Mouse (Mus musculus) splenic B cell, adult 2 months (primary cell): ENCODE measurements around the gene Cachd1.

ENCODE experiments used
- DNase-seq: peaks from one replicate; pipeline ENCODE4 v3.0.0-alpha.2; 2011; ENCODE audit warnings: low read depth, low spot score
- H3K27me3 ChIP-seq: 2 replicates; pipeline ENCODE4 v1.6.1; 2012; ENCODE audit warnings: mild to moderate bottlenecking, low read length, moderate library complexity, mixed read lengths; ENCODE audit not compliant: control insufficient read depth, poor library complexity, insufficient read depth, severe bottlenecking
- H3K36me3 ChIP-seq: 2 replicates; pipeline ENCODE4 v1.6.1; 2012; ENCODE audit warnings: mild to moderate bottlenecking, low read length, moderate library complexity, mixed read lengths; ENCODE audit not compliant: control insufficient read depth, poor library complexity, insufficient read depth, severe bottlenecking

The Cachd1 gene

DNA sequence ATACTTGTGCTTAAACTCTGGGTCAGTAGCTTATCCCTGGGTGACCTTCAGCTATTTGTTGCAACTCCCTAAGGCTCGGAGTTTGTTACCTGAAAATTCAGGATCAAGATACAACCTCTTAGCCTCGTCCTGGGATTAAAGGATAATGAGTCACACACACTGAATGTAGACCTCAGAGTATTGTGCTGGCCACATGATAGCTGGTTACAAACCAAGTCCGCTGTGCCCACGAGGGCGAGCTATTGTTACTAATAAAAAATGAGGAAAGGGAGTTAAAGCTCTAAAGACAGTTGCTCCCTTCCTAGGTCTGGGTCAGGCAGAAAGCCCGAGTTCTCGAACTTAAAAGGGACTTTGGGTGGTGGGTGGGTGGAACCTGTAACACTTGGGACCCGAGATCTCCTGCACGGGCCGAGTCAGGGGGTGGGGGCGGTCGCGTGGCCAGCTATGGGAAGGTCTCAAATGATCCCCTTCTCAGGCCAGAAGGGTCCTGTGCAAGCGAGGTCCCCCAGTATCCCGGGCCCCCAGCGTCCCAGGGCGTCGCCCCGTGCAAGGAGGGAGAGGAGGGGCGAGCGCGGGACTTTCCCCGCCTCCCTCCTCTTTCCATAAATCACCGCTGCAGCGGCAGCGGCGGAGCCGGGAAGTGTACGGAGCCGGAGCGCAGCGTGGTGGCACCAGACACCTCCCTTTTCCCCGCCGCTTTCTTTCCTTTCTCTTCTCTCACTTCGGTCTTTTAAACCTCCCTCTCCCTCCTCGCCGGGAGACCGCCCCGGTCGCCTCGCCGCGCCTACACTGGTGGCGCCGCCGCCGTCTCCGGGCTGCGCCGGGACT, at the start of gene Cachd1:
TSS of gene Cachd1 (plus strand) at position 633 of the 828 bp plus-strand sequence.
- DNase-seq, result no peak
- Histone ChIP-seq H3K36me3 (no peaks in the 10 kb centered on the region), H3K27me3 (no peaks in the 10 kb centered on the region; the same call in 1 of the 2 replicates)

DNA sequence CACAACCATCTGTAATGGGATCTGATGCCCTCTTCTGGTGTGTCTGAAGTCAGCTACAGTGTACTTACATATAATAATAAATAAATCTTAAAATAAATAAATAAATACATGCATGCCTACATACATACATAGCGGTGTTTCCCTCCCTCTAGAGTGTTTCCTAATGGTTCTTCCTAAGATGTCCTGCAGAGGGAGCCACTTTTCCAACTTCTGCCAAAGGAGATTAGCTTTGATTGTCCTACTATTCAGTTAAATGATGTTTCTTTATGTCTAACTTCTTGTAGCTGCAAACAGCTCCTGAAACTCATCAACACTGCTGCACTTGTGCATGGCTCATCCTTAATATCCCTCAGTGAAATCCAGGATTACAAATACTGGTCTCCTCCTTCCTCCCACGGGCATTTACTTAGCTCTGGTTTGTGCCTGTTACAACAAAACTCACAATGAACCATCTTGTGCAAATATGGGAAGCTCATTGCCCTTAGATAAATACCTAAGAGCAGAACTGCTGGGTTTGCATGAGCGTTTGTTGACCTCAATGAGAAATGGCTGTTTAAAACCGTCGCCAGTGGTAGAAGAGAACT, 47.5 kb upstream of the Cachd1 start:
- Histone ChIP-seq H3K27me3 (no peaks in the 10 kb centered on the region), H3K36me3 (no peaks in the 10 kb centered on the region)
- no peak for DNase-seq

DNA sequence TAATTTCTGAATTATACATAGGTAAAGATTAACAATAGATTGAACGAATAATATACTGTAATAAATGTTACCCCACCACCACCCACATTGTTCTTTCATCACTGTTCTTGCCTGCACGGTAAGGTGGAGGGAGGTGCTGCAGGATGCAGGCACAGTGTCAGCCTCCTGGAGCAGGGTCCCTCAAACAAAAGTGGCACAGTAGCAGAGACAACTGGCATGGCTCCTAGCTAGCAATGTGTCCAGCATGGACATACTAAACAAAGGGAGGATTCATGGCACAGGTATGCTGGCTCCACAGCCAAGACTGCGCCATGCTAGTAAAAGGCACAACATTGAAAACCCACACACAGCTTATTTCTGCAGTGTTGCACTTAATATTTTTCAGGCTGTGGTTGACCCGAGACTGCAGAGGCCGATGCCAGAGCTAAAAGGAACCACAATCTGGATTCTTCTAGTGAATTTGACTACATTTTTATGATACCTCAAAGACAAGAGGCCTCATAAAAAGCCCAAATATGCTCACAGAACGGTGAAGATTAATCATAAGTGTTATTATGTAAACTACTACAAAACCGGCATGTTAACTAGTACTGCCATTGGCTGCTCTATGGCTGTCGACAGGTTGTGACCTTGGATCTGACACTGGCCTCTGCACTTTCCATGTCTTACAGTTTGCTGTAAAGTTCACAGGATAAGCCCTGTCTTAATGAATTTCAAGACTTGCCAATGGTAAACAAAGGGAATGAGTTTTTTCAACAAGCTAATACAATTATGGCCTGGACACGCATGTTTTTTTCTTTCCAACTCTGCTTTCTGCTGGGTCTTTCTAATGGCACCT, 41.2 kb upstream of the Cachd1 start:
- Histone ChIP-seq H3K27me3 (no peaks in the 10 kb centered on the region), H3K36me3 (no peaks in the 10 kb centered on the region)
- DNase-seq, result no peak

DNA sequence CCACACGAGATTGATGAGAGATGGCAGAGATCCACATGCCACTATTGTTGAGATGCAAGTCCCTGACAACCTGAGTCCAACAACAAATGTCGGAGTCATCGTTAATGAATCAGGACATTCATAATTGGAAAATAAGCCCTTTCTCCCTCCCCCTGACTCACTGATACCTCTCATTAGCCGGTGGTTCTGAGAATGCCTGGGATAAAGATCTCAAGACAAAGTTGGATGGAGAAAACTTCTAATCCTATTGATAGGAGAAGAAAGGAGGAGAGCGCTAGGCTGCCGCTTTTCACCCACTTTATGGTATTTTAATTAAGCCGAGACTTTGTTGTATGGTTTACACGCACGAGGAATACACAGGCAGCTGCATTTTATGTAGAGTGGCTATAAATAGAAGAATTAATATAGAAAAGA, 40.5 kb upstream of the Cachd1 start:
- no peak for DNase-seq
- Histone ChIP-seq H3K27me3 (no peaks in the 10 kb centered on the region), H3K36me3 (no peaks in the 10 kb centered on the region)

DNA sequence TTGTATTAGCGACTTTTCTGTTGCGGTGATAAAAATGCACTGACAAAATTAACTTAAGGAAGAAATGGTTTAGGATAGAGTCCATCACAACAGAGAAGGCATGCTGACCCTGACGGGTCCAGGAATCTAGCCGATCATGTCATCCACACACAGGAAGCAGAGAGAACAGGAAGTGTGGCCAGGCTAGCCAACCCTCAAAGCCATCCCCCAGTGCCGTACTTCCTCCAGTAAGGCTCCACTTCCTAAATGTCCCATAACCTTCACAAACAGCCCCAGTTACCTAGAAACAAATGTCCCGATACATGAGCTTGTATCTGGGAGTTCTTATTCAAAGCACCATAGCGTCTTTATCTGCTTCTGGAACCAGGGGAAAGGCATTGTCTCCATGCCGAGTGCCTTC, 32.9 kb upstream of the Cachd1 start:
- DNase-seq, result no peak
- Histone ChIP-seq H3K36me3 (no peaks in the 10 kb centered on the region), H3K27me3 (no peaks in the 10 kb centered on the region)

DNA sequence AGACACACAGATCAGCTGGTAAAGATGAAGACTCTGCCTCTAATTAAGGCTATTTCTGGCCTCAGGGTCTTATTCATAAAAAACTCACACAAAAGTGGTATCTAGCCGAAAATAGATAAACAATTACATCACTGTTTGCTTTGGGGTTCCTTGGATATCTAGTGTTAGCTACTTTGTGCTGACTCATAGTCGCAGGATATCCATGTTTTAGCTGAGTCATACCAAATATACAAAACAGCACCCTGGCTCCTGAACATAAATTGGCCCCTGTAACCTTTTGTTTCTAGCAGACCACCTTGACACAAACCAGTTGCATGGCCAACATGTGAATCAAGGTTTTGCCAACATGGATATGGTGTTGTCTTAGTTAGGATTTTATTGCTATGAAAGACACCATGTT, 24.2 kb upstream of the Cachd1 start:
- no peak for DNase-seq
- no peaks in the 10 kb centered on the region for H3K36me3 ChIP-seq
- no peaks in the 10 kb centered on the region for H3K27me3 ChIP-seq

DNA sequence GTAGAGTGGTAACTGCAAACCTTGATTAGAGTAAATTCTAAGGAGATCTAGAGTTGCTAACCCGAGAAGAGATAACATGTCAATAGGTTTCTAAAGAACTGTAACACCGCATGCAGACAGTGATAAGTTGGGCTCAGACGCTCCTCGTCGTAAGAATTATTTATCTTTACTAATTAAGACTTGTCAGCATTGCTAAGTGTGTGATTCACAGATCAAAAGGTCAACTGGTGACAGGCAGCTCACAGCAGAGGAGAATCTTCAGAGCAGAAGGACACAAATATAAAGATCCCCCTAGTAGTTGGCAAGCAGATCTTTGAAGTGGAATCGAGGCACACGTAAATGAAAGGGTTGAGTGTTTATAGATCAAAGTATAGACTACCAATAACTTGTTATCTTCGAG, 20.8 kb upstream of the Cachd1 start:
- H3K27me3 ChIP-seq, result no peaks in the 10 kb centered on the region
- no peaks in the 10 kb centered on the region for H3K36me3 ChIP-seq
- DNase-seq, result no peak

DNA sequence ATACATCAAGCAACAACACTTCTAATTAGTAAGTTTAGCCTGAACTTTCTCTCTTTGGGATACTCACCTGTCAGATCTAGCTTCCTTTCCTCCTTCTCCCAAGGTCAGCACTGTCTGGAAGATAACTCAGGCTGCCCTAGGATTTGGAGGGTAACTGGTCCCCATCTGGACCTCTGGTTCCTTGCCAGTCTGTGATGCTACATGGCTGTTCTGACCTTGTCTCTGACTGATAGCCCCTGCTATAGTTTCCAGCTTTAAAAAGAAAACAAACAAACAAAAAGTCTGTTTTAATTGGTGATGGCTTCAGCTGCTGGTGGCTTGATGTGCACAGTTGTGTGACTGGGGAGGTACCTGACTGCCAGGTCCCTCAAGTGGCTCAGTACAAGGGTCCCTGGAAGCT, 20.0 kb upstream of the Cachd1 start:
- no peak for DNase-seq
- Histone ChIP-seq H3K27me3 (no peaks in the 10 kb centered on the region), H3K36me3 (no peaks in the 10 kb centered on the region)

DNA sequence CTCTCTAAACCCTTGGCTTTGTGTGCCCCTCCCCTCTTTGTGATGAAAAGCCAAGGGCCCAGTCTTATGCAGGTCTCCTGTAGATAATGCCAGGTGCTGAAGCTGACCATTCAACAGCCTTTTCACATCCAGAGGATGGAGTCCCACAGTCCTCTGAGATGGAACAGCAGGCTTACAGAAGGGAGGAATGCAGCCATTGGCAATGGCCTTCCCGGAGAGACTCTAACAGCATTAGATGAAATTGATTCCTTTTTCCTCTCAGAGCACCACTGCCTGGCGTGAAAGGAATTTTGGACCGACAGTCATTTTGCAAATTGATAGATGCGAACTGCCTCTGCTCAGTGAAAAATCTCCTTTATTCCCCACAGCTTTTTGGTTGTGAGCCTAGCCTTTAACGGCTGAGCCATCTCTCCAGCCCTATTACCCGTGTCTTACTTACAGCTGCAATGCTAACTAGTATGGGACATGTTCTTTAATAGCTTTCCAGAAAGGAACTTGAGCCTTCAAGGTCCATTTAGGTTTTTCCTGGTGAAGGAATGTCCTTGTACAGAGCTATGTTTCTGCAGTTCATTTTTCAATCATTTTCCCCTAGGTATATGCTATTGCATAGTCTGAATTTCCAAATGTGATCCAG, 18.1 kb upstream of the Cachd1 start:
- DNase-seq, result no peak
- no peaks in the 10 kb centered on the region for H3K36me3 ChIP-seq

DNA sequence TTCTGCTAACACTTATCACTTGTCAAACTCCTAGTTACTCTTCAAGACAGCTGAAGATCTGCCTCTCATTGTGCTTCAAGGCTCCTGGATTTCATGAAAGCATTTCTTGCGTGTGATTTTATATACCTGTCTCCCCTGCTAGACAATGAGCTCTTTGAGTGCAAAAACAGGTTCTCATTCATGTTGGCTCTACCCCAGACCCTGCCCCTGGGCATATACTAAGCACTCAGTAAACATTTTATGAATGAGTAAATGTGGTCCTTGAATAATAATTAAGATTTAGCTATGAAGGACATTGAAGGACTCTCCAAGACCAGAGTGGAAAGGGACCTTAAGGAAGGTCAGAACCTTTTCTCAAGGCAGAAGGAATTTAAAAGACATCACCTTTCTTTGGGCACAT, 16.9 kb upstream of the Cachd1 start:
- Histone ChIP-seq H3K36me3 (no peaks in the 10 kb centered on the region), H3K27me3 (no peaks in the 10 kb centered on the region)
- DNase-seq, result no peak

More for the DNA sequence above, 18.1 kb upstream of the Cachd1 start:
- no peaks in the 10 kb centered on the region for H3K27me3 ChIP-seq

DNA sequence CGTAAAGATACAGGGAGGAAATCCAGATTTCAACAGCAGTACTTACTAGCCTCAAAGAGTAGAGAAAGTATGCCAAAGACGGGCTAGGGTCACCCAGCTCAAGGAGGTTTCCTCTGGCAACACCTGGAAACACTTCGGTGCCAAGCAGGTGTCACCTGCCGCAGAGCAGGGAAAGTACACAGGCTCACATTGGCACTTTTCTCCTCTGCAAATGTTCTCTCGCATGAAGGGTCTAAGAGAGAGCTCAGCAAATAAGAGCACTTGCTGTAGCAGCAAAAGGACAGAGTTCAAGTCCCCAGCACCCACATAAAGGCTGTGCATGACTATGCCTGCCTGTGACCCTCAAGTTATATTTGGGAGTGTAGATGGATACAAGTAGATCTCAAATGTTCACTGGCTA, 16.1 kb upstream of the Cachd1 start:
- no peaks in the 10 kb centered on the region for H3K36me3 ChIP-seq
- no peak for DNase-seq

DNA sequence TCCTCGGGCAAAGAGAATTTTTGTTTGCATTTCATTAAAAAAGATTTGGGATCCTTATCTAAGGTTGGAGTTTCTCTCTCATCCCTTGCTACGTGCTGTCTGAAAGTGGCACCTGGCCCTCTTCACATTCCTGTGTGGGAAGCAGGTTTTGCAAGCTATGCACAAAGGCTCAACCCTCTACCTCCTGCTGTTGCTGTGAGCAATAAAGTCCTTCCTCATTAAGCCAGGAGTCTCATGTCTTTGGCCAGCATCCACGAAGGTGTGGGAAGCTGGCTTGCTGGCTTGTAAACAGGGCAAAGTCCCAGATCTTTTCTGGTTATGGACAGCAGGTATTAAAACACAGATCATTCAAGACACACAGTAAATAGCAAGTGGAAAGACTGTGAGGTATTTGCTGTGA, 7.9 kb upstream of the Cachd1 start:
- no peak for DNase-seq
- H3K27me3 ChIP-seq, result no peaks in the 10 kb centered on the region
- no peaks in the 10 kb centered on the region for H3K36me3 ChIP-seq

More for the DNA sequence above, 16.1 kb upstream of the Cachd1 start:
- H3K27me3 ChIP-seq, result no peaks in the 10 kb centered on the region

DNA sequence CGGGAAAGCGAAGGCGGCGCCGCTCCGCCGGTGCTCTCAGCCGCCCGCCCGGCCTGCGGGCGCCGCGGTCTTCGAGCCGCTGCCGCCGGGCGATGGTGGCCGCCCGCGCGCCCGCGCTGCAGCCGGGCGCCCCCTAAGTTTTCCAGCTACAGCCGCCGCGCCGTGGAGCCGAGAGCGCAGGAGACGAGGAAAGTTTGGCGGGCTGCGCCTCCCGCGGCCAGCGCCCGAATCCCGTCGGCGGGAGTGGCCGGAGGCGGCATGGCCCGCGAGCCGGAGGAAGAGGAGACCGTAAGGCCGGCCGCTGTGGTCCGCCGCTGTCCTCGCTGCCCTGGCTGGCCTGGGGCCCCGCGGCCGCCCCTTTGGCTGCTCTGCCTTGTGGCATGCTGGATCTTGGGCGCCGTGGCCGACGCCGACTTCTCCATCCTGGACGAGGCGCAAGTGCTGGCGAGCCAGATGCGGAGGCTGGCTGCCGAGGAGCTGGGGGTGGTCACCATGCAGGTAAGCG, 448 bp downstream of the Cachd1 start:
- no peak for DNase-seq
- Histone ChIP-seq H3K27me3 (no peaks in the 10 kb centered on the region; the same call in 1 of the 2 replicates), H3K36me3 (no peaks in the 10 kb centered on the region)

DNA sequence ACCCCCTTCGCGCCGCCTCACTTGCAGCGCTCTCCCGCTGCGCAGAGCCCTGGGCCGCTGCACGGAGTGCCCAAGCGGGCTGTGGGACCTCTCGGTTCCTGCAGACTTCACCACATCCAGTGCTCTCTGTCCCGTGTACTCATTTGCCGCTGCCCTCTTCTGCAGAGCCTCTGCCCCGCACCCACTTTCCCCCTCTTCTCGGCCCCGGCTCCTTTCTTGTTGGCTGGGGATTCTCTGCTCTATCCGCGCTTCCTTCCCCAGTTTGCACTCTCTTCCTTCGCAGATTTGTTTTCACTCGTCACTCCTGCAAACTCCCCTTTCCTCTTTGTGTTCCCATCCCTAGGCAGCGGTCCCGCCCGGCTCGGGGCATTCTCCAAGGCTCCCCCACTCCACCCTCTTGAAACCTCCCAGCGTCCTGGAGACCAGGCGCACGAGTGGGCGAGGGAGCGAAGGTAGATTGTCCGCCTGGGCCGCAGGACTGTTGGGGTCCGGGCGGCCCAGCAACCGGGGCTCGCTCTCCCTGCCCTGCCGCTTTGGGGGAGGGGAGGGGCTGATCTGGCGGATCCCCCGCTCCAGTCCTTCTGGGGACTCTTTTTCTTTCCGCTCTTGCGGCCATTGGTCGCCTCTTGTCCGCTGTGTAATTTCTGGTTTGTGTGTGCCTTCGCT, 1.0 kb downstream of the Cachd1 start:
- H3K36me3 ChIP-seq, result no peaks in the 10 kb centered on the region
- DNase-seq, result no peak

More for the DNA sequence above, 1.0 kb downstream of the Cachd1 start:
- H3K27me3 ChIP-seq, result no peaks in the 10 kb centered on the region; the same call in 1 of the 2 replicates
